15 mouse cellular contexts compared by ENCODE assay signal in the genomic region with DNA sequence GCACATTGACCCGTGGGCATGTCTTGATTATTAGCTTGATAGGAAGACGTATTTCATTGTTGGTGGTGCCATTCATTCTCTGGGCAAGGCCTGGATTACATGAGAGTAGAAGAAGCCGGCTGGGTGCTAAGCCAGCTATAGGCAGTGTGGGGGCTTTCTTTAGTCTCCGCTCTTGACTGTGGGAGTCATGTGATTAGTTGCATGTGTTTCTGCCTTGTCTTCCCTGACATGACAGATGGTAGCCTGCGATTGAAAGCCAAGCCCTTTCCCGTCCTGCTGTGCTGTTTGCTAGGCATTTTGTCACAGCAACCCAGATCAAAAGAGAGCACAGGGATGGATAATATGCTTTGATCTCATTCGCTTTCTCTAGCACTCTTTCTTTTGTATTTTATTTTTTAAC. TPM values are rescaled to one million over a fixed set of nuclear protein-coding genes. Genes with fewer than 3 reads are reported as not detected.
DNase-seq lines count a peak whose midpoint lies in the region; ATAC-seq and TF ChIP-seq lines count a peak whose summit lies in the region.
"Had no signal": no experiment of that assay in that cellular context is flagged by ENCODE, and none has a peak within 500 bp of the region (broad histone marks: within the 10 kb centered on the region; RNA-seq: fewer than 3 reads in every experiment).

No protein-coding gene starts in this region.

- no peaks in the 10 kb centered on the region for H3K36me3 ChIP-seq in hindbrain, embryonic 10.5 days
- no peaks in the 10 kb centered on the region for H3K36me3 ChIP-seq in midbrain, embryonic 15.5 days (replicated peaks)
- no peaks in the 10 kb centered on the region for H3K36me3 ChIP-seq in intestine, embryonic 15.5 days
- H3K36me3 ChIP-seq: kidney, embryonic 15.5 days; stomach, embryonic 15.5 days had no signal

- no peak overlapping the region for H3K4me3 ChIP-seq in layer of hippocampus, adult 2 months
- H3K4me3 ChIP-seq in hindbrain, embryonic 10.5 days, result no peak overlapping the region
- no peak overlapping the region for H3K4me3 ChIP-seq in midbrain, embryonic 15.5 days
- H3K4me3 ChIP-seq in intestine, embryonic 15.5 days (replicated peaks), result no peak overlapping the region
- H3K4me3 ChIP-seq: kidney, embryonic 15.5 days; stomach, embryonic 15.5 days had no signal

- H3K27ac ChIP-seq in layer of hippocampus, adult 2 months, result peak overlapping the region; percentile 60
- H3K27ac ChIP-seq in hindbrain, embryonic 10.5 days, result no peak overlapping the region
- no peak overlapping the region for H3K27ac ChIP-seq in midbrain, embryonic 15.5 days
- H3K27ac ChIP-seq in intestine, embryonic 15.5 days, result no peak overlapping the region
- H3K27ac ChIP-seq: kidney, embryonic 15.5 days; stomach, embryonic 15.5 days had no signal

- H3K27me3 ChIP-seq in hindbrain, embryonic 10.5 days (ENCODE audit: insufficient read depth, poor library complexity, severe bottlenecking), result peaks cover 14% of the 10 kb centered on the region; the same call in 1 of the 2 replicates
- H3K27me3 ChIP-seq in midbrain, embryonic 15.5 days (replicated peaks), result no peaks in the 10 kb centered on the region
- no peaks in the 10 kb centered on the region for H3K27me3 ChIP-seq in intestine, embryonic 15.5 days (replicated peaks)
- H3K27me3 ChIP-seq: kidney, embryonic 15.5 days; stomach, embryonic 15.5 days had no signal

- DNase-seq in layer of hippocampus, adult 2 months (ENCODE audit: low spot score in 2 of 2), result peak in 1 of 2 experiments; percentile 51
- DNase-seq in layer of hippocampus, adult 9-10 months (ENCODE audit: low spot score), result no peak
- DNase-seq in cerebellum, postnatal 10 days, result peak; percentile 79 to 83
- DNase-seq in hindbrain, embryonic 10.5 days (ENCODE audit: low spot score), result peak; percentile 50
- DNase-seq in adrenal gland, postnatal 14 days, result no peak
- DNase-seq in spleen, postnatal 10 days (ENCODE audit: low spot score in 2 of 2), result no peak
- DNase-seq: adrenal gland, adult 8-10 months; B cell, adult 2 months; gastrocnemius, postnatal 10 days; liver, postnatal 0 days had no signal

- H3K4me2 ChIP-seq in midbrain, embryonic 15.5 days, result no peak overlapping the region
- H3K4me2 ChIP-seq in intestine, embryonic 15.5 days (replicated peaks), result no peak overlapping the region
- H3K4me2 ChIP-seq: kidney, embryonic 15.5 days; stomach, embryonic 15.5 days had no signal

- H3K9me3 ChIP-seq in hindbrain, embryonic 10.5 days, result no peaks in the 10 kb centered on the region
- no peaks in the 10 kb centered on the region for H3K9me3 ChIP-seq in midbrain, embryonic 15.5 days
- no peaks in the 10 kb centered on the region for H3K9me3 ChIP-seq in intestine, embryonic 15.5 days
- H3K9me3 ChIP-seq: kidney, embryonic 15.5 days; stomach, embryonic 15.5 days had no signal

- H3K9ac ChIP-seq in midbrain, embryonic 15.5 days, result no peak overlapping the region
- no peak overlapping the region for H3K9ac ChIP-seq in intestine, embryonic 15.5 days
- H3K9ac ChIP-seq: kidney, embryonic 15.5 days; liver, postnatal 0 days; stomach, embryonic 15.5 days had no signal

- H3K4me1 ChIP-seq in hindbrain, embryonic 10.5 days (replicated peaks), result peaks cover 28% of the 10 kb centered on the region
- peaks cover 4% of the 10 kb centered on the region; the same call in 1 of the 2 replicates for H3K4me1 ChIP-seq in midbrain, embryonic 15.5 days
- peaks cover 11% of the 10 kb centered on the region for H3K4me1 ChIP-seq in intestine, embryonic 15.5 days (replicated peaks)

- TF ChIP-seq CTCF in layer of hippocampus, adult 2 months (conservative IDR thresholded peaks at IDR 0.05), result no peak

- 23% methylated on average over 7 of the region's 7 CpGs for WGBS in hindbrain, embryonic 10.5 days
- WGBS in midbrain, embryonic 15.5 days, result 14% methylated on average over 7 of the region's 7 CpGs
- WGBS in intestine, embryonic 15.5 days, result 50% methylated on average over 7 of the region's 7 CpGs

- ATAC-seq in midbrain, embryonic 15.5 days (replicated peaks), result 0 out of 2 replicates have a peak, but pooled peaks have one; percentile 54
- no peak for ATAC-seq in intestine, embryonic 15.5 days
- ATAC-seq: liver, postnatal 0 days had no signal

RNA-seq across cellular contexts. Expression of a gene that starts 32.4 kb away (rescaled TPM):
- 10 to 100 TPM in 1 of 2 experiments, 1 to 10 TPM in 1; 8.5 to 10.0 TPM for total RNA-seq in layer of hippocampus, adult 2 months (2021)
- polyA plus RNA-seq in hindbrain, embryonic 10.5 days (2016; fragmentation: Nextera tagmentation; extraction: Ambion mirVana), result 5.6 and 7.6 TPM in 2 replicates
- polyA plus RNA-seq in midbrain, embryonic 15.5 days (2015; fragmentation: Nextera tagmentation; extraction: Ambion mirVana), result 5.3 and 6.6 TPM in 2 replicates
- 163 and 182 TPM in 2 replicates for total RNA-seq in adrenal gland, postnatal 14 days (2021)
- polyA plus RNA-seq in intestine, embryonic 15.5 days (2015; fragmentation: Nextera tagmentation; extraction: Ambion mirVana), result 21.9 and 23.7 TPM in 2 replicates

RNA-seq across cellular contexts. Expression of a gene that starts 41.5 kb away (rescaled TPM):
- total RNA-seq in layer of hippocampus, adult 2 months (2021), result 10 to 100 TPM; 42.9 to 52.8 TPM
- polyA plus RNA-seq in hindbrain, embryonic 10.5 days (2016; fragmentation: Nextera tagmentation; extraction: Ambion mirVana), result not detected in 2 replicates
- polyA plus RNA-seq in midbrain, embryonic 15.5 days (2015; fragmentation: Nextera tagmentation; extraction: Ambion mirVana), result 0.41 TPM in 1 of 2 replicates, not detected in the other
- total RNA-seq in adrenal gland, postnatal 14 days (2021), result 26.4 and 82.7 TPM in 2 replicates
- polyA plus RNA-seq in intestine, embryonic 15.5 days (2015; fragmentation: Nextera tagmentation; extraction: Ambion mirVana), result 1.3 and 1.4 TPM in 2 replicates
- polyA plus RNA-seq: embryonic facial prominence, embryonic 11.5 days had no signal

Comparison
In these comparisons a context has a peak if more than half of its experiments do, and no peak if none do; other contexts are left out.
1. DNase-seq: peak in cerebellum, postnatal 10 days (2 of 2) and hindbrain, embryonic 10.5 days (single experiment); none in layer of hippocampus, adult 9-10 months (single experiment), adrenal gland, postnatal 14 days (single experiment) and spleen, postnatal 10 days (0 of 2).